Mouse (Mus musculus) frontal cortex, postnatal 10 days (tissue): Measurements from ENCODE around the gene Zrsr1.

ENCODE experiments used
- DNase-seq, 2 experiments: peaks; one replicate each; pipeline ENCODE4 v3.0.0; 2022; ENCODE audit warnings: low spot score in 2 of 2, mixed read lengths in 1 of 2

The Zrsr1 gene

DNA sequence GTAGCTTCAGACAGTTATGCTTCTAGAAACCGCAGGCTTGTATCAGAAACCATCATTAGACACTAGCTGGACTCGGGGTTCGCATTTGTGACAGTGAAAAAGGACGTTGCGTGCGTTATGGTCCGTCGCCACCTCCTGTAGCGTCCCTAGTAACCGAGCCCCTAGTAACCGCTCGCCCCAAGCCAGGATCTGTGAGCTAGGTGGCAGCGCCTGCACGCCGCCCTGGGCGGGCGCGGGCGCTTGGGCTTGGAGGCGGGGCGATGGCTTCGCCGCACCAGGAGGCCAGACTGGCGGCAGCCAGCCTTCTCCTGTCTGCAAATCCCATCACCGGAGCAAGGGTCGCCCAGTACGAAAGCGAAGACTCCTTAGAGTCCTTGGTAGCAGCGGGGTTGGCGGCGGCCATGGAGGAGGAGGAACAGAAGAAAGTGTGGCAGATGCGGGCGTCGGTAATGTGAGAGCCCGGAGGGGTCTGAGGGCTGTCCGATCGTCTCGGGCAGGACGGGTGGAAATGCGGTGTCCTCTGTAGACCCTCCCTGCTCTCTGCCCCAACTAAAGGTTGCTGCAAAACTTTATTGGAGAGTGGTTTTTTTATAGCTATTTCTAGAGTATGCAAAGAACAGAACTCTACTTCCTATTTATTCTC, 36.5 kb downstream of the Zrsr1 start:
- peak; percentile 68 to 77 for DNase-seq

GRCm38 (mm10) chr11:23008824-23009200, 37.0 kb downstream of the Zrsr1 start:
- no peak for DNase-seq

DNA sequence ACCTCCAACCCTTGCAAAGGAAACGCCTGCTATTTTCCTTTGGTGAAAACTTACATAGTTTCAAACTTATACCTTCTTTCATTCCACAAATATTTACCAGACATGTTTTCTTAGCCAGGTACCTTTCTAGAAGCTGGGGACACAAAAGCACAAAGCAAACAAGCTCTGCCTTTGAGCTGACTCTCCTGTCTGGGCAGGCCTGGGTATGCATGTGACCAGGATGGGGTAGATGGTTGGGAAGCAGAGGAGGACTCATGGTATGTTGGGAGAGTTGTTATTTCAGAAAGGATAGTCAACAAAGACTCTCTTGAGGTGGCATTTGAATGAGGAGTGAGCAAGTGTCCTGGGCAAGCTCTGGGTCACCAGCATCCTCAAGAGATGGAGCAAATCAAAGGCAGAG, 41.3 kb downstream of the Zrsr1 start:
- no peak for DNase-seq

- DNase-seq: no peak
Measured at GRCm38 (mm10) chr11:23013580-23014294, 41.9 kb downstream of the Zrsr1 start.

DNA sequence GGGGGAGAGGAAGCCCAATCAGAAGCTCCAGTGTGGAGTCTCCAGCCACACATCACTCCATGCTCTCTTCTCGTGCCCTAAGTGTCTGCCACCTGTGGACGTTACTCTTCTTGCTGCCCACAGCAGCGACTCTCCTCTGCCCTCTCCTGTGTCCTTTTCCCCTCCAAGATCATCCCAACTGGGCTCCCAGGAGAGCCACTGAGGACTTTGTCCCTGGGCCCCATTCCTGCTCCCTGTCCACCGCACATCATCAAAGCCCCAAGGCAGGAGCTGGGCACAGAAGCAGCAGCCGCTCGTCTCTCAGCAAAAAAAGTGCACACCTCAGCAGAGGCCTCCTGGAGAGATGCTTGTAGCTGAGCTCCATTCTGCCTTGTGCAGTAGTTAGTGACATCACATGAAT, 43.2 kb downstream of the Zrsr1 start:
- no peak for DNase-seq

DNA sequence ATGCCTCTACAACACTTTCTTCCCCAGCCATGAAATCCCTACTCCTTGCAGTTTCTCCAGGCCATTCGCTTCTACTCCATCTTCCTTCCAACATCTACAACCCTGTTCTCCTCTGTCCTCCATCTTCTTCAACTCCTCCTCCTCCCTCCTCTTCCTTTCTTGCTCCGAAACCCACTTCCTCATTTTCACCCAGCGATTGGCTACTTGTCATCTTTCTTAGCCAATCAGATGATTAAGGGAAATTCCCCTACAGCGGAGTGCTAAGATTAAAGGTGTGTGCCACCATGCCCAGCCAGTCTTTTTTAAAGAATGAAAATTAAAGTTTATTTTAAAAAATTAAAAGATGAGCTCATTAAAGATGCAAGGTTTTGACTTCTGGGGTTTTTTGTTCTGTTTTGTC, 46.1 kb downstream of the Zrsr1 start:
- no peak for DNase-seq

GRCm38 (mm10) chr11:23020116-23020770, 48.4 kb downstream of the Zrsr1 start:
- DNase-seq: no peak

DNA sequence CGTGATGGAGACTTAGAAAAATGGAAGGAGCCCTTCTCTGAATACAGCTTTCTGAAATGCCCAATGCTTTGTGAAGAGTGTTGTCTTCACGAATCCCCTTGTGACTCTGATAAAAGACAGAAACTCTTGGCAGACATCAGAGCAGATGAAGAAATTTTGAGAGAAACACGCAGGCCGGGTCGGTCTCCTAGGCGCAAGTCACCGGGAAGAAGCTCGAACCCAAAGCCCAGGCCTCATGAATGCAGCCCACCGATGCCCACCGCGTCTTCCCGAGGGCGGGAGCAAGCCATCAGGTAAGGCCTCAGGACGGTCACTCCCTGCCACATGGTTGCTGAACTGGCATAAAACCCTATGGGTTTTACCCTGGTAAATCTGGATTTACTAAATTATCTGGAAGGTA, 49.0 kb downstream of the Zrsr1 start:
- DNase-seq: no peak

- no peak for DNase-seq
Measured at GRCm38 (mm10) chr11:23023155-23023554, 51.4 kb downstream of the Zrsr1 start.

DNA sequence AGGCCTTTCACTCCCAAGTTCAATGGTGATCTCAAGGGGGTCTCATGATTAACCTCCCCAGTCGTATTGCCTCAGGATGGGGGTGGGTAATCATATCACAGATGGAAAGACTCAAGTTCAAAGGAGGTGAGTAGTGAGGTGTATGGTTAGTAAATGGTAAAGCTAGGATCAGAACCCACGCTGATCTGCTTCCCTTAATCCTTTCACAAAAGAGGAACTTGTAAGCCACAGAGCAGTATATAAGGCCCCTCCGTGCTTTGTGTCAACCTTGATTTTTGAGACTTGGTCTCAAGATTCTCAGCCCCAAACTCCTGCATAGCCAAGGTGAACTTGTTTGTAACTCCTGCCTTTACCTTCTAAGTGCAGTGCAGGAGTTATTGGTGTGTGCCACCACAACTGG, 52.4 kb downstream of the Zrsr1 start:
- DNase-seq: no peak
